Mouse (Mus musculus) ES-Bruce4 (cell line): ENCODE data around the gene Dnajc15. TPM values are rescaled to one million over a fixed set of nuclear protein-coding genes. Genes with fewer than 3 reads are reported as not detected.

Experiments
- H3K27ac ChIP-seq: 2 replicates; pipeline ENCODE4 v1.5.1; 2012; ENCODE audit warnings: low read length, inconsistent platforms; ENCODE audit not compliant: insufficient read depth
- H3K27me3 ChIP-seq: 2 replicates; pipeline ENCODE4 v1.6.1; 2012; ENCODE audit warnings: mild to moderate bottlenecking, low read length, inconsistent platforms; ENCODE audit not compliant: control insufficient read depth, poor library complexity, insufficient read depth, severe bottlenecking
- H3K36me3 ChIP-seq: 2 replicates; pipeline ENCODE4 v1.6.1; 2012; ENCODE audit warnings: inconsistent platforms, mild to moderate bottlenecking, low read length, moderate library complexity; ENCODE audit not compliant: control insufficient read depth, poor library complexity, insufficient read depth, severe bottlenecking
- H3K4me1 ChIP-seq: one replicate; pipeline ENCODE4 v1.8.1; 2011; ENCODE audit warnings: low read length; ENCODE audit not compliant: control insufficient read depth, insufficient read depth
- H3K4me3 ChIP-seq: 2 replicates; pipeline ENCODE4 v1.5.1; 2011; ENCODE audit warnings: low read depth, mild to moderate bottlenecking, low read length
- H3K9ac ChIP-seq: 2 replicates; pipeline ENCODE4 v1.6.1; 2012; ENCODE audit warnings: low read depth, mild to moderate bottlenecking, inconsistent platforms; ENCODE audit not compliant: poor library complexity, severe bottlenecking
- H3K9me3 ChIP-seq: replicated peaks from 2 replicates; pipeline ENCODE4 v1.6.1; 2012; ENCODE audit warnings: mild to moderate bottlenecking, low read length, inconsistent platforms; ENCODE audit not compliant: control insufficient read depth, poor library complexity, insufficient read depth, severe bottlenecking
- CTCF ChIP-seq: IDR thresholded peaks from one replicate; pipeline ENCODE4 v1.8.1; 2011; ENCODE audit warnings: low read depth, low read length
- EP300 ChIP-seq: IDR thresholded peaks from 2 replicates; pipeline ENCODE4 v1.6.1; 2011; ENCODE audit warnings: low read depth, low read length; ENCODE audit not compliant: insufficient read depth
- POLR2A ChIP-seq: IDR thresholded peaks from one replicate; pipeline ENCODE4 v1.8.1; 2011; ENCODE audit warnings: low read length; ENCODE audit not compliant: insufficient read depth
- polyA plus RNA-seq: library from polyadenylated mRNA; stranded (reverse); fragments of >200 nt; gene quantifications from 2 replicates; pipeline ENCODE4 v1.2.4, GENCODE M21; 2011; ENCODE audit warnings: low read depth; ENCODE audit not compliant: missing spikeins, insufficient read depth, insufficient read length

Dnajc15 gene
- polyA plus RNA-seq, 1 experiment = 53.7 TPM

DNA sequence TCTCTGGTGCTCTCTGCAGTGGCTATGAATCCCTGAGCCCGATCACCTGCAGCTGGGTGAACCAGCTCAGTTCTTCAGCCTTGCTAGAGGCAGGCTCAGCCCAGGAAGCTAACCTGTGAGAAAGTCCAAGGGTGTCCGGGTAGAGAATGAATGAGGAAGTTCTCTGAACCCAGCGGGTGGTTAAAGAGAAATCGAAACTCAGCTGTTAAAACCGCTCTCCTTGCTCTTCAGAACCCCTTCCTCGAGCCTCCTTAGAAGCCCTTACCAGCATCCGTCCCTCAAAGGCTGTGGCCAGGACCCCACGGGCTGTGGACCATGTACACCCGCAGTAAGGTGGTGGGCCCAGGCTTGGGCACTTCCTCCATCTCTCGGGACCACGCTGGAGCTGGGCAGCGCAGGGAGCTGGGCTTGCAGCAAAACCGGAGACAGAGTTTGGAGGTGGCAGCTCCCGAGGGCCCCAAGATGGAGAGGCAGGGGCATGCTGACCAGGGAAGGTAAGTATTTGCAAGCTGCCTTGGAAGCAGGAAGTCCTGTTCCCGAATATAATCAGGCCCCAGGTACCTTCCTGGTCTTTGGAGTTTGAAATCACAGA lies 29.3 kb upstream of the Dnajc15 start, which contains the start of gene Epsti1:
Gene Epsti1 (plus strand): TSS at position 69 of the 592 bp plus-strand sequence.
- Histone ChIP-seq H3K4me1 (no peaks in the 10 kb centered on the region), H3K27me3 (no peaks in the 10 kb centered on the region)
- TF ChIP-seq POLR2A = no peak
- no peak for TF ChIP-seq EP300
- TF ChIP-seq CTCF = no peak

DNA sequence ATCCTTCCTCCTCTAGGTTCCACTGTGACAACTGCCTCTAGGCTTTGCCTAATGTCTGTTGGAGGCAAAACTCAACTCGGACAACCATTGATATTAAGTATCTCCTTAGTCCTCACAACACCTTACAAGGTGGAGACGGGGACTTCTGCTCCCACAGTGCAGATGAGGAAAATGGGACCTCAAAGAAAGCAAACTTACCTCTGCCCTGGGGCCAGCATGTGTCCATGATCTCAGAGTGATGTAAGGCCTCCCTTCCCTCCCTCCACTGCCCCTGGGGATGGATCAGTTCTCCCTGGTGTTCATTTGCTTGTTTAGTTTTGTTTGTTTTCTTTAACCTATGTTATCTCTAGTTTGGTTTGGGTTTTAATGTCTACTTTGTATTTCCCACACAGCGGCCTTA lies 27.6 kb upstream of the Dnajc15 start:
- H3K4me1 ChIP-seq = no peaks in the 10 kb centered on the region
- H3K27me3 ChIP-seq = no peaks in the 10 kb centered on the region; the same call in 1 of the 2 replicates
- TF ChIP-seq EP300 = no peak
- no peak for TF ChIP-seq CTCF
- no peak for TF ChIP-seq POLR2A
- H3K4me3 ChIP-seq = no peak overlapping the region
- no peak overlapping the region for H3K27ac ChIP-seq
- no peaks in the 10 kb centered on the region; the same call in 1 of the 2 replicates for H3K9me3 ChIP-seq
- H3K36me3 ChIP-seq = no peaks in the 10 kb centered on the region
- no peak overlapping the region for H3K9ac ChIP-seq

More for the DNA sequence above, 29.3 kb upstream of the Dnajc15 start, which contains the start of gene Epsti1:
- no peak within 1 kb of the TSS for H3K9ac ChIP-seq
- H3K36me3 ChIP-seq = no peaks in the 10 kb centered on the region
- H3K4me3 ChIP-seq = no peak within 1 kb of the TSS
- H3K9me3 ChIP-seq = no peaks in the 10 kb centered on the region; the same call in 1 of the 2 replicates
- no peak within 1 kb of the TSS for H3K27ac ChIP-seq

DNA sequence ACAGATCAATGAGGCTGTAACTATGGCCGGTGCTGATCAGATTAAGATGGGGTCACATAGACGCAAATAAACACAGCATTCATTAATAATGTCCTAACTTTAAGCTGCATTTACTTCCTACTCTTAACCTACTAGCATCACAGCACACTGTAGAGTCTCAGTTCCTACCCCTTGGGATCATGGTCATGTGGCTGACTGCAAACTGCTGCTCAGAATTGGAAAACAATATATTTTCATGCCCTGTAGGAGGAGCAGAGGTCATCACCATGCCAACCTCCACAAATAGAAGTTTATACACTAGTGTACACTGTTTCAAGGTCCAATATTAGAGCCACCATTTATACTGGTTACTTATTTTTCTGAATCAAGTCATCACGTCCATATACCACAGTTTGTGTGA lies 21.0 kb upstream of the Dnajc15 start:
- Histone ChIP-seq H3K4me1 (no peaks in the 10 kb centered on the region), H3K4me3 (no peak overlapping the region), H3K27ac (no peak overlapping the region), H3K9ac (no peak overlapping the region), H3K36me3 (no peaks in the 10 kb centered on the region), H3K9me3 (no peaks in the 10 kb centered on the region), H3K27me3 (no peaks in the 10 kb centered on the region; the same call in 1 of the 2 replicates)
- no peak for TF ChIP-seq EP300

- H3K27ac ChIP-seq = no peak overlapping the region
- no peak overlapping the region for H3K4me3 ChIP-seq
- TF ChIP-seq EP300 = no peak
- TF ChIP-seq POLR2A = no peak
- TF ChIP-seq CTCF = peak; percentile 18
- 0 out of 2 replicates have a peak, but pooled peaks cover 4% of the 10 kb centered on the region for H3K9me3 ChIP-seq
- no peaks in the 10 kb centered on the region for H3K27me3 ChIP-seq
- no peaks in the 10 kb centered on the region for H3K4me1 ChIP-seq
- H3K36me3 ChIP-seq = no peaks in the 10 kb centered on the region
- H3K9ac ChIP-seq = no peak overlapping the region
Measured at GRCm38 (mm10) chr14:77889911-77890310, 15.0 kb upstream of the Dnajc15 start.

GRCm38 (mm10) chr14:77886941-77887340 lies 12.0 kb upstream of the Dnajc15 start:
- H3K27me3 ChIP-seq = no peaks in the 10 kb centered on the region
- no peak overlapping the region for H3K27ac ChIP-seq
- no peak overlapping the region for H3K4me3 ChIP-seq
- no peak for TF ChIP-seq EP300
- no peak for TF ChIP-seq POLR2A
- TF ChIP-seq CTCF = no peak
- H3K9ac ChIP-seq = no peak overlapping the region
- 0 out of 2 replicates have a peak, but pooled peaks cover 7% of the 10 kb centered on the region for H3K9me3 ChIP-seq
- H3K36me3 ChIP-seq = no peaks in the 10 kb centered on the region
- no peaks in the 10 kb centered on the region for H3K4me1 ChIP-seq

GRCm38 (mm10) chr14:77886376-77886775 lies 11.5 kb upstream of the Dnajc15 start:
- H3K9me3 ChIP-seq = 0 out of 2 replicates have a peak, but pooled peaks cover 7% of the 10 kb centered on the region
- H3K27ac ChIP-seq = no peak overlapping the region
- TF ChIP-seq POLR2A = no peak
- TF ChIP-seq EP300 = no peak
- no peak for TF ChIP-seq CTCF
- no peaks in the 10 kb centered on the region for H3K27me3 ChIP-seq
- H3K9ac ChIP-seq = no peak overlapping the region
- H3K36me3 ChIP-seq = no peaks in the 10 kb centered on the region
- no peaks in the 10 kb centered on the region for H3K4me1 ChIP-seq
- H3K4me3 ChIP-seq = no peak overlapping the region
